ENCODE assay signal across 23 mouse cellular contexts in genomic region chr3:141498348-141499056, GRCm38 (mm10). TPM values are rescaled to one million over a fixed set of nuclear protein-coding genes. Genes with fewer than 3 reads are reported as not detected.
DNase-seq lines count a peak whose midpoint lies in the region; ATAC-seq and TF ChIP-seq lines count a peak whose summit lies in the region.
"Had no signal": no experiment of that assay in that cellular context is flagged by ENCODE, and none has a peak within 500 bp of the region (broad histone marks: within the 10 kb centered on the region; RNA-seq: fewer than 3 reads in every experiment).

No protein-coding gene starts in this region.

- no peaks in the 10 kb centered on the region for H3K9me3 ChIP-seq in heart, embryonic 15.5 days (replicated peaks)
- no peaks in the 10 kb centered on the region for H3K9me3 ChIP-seq in limb, embryonic 14.5 days (ENCODE audit: control insufficient read depth, low read length)
- H3K9me3 ChIP-seq in limb, embryonic 10.5 days (replicated peaks), result no peaks in the 10 kb centered on the region
- H3K9me3 ChIP-seq in stomach, embryonic 14.5 days (ENCODE audit: control insufficient read depth, low read depth, low read length), result no peaks in the 10 kb centered on the region
- no peaks in the 10 kb centered on the region for H3K9me3 ChIP-seq in stomach, postnatal 0 days (ENCODE audit: control insufficient read depth, low read length)
- H3K9me3 ChIP-seq: forebrain, embryonic 12.5 days; hindbrain, embryonic 13.5 days; limb, embryonic 13.5 days; neural tube, embryonic 13.5 days had no signal

- intact Hi-C loops in heart, postnatal 14 days (cut with DNase I), result no loop called here

- peaks cover 3% of the 10 kb centered on the region for H3K4me1 ChIP-seq in heart, embryonic 15.5 days (replicated peaks)
- no peaks in the 10 kb centered on the region for H3K4me1 ChIP-seq in limb, embryonic 14.5 days (ENCODE audit: control insufficient read depth, insufficient read depth, low read length)
- peaks cover 29% of the 10 kb centered on the region for H3K4me1 ChIP-seq in limb, embryonic 10.5 days
- 0 out of 2 replicates have a peak, but pooled peaks cover 4% of the 10 kb centered on the region for H3K4me1 ChIP-seq in stomach, embryonic 14.5 days (ENCODE audit: control insufficient read depth, insufficient read depth, low read length)
- no peaks in the 10 kb centered on the region for H3K4me1 ChIP-seq in stomach, postnatal 0 days (replicated peaks; ENCODE audit: control insufficient read depth, insufficient read depth)
- H3K4me1 ChIP-seq: forebrain, embryonic 12.5 days had no signal

- no peak for DNase-seq in heart, postnatal 14 days
- DNase-seq in limb, embryonic 14.5 days (ENCODE audit: low spot score), result peak; percentile 24
- DNase-seq in limb, embryonic 10.5 days (ENCODE audit: low spot score), result no peak
- DNase-seq in stomach, postnatal 0 days (ENCODE audit: low spot score), result no peak
- no peak for DNase-seq in ovary, postnatal 36 days (ENCODE audit: low spot score)
- DNase-seq: B cell, adult 2 months; cerebellum, adult 18-20 months; cerebellum, postnatal 25 days; embryo, embryonic 11 days; gastrocnemius, postnatal 10 days; heart, adult 2 months; heart, postnatal 10 days; midbrain, embryonic 14.5 days; thymus, adult 18-20 months; thymus, postnatal 4 days had no signal

- peak overlapping the region; percentile 49; the same call in 1 of the 2 replicates for H3K27ac ChIP-seq in heart, embryonic 15.5 days
- H3K27ac ChIP-seq in limb, embryonic 14.5 days (replicated peaks; ENCODE audit: low read depth, low read length), result no peak overlapping the region
- H3K27ac ChIP-seq in limb, embryonic 10.5 days, result no peak overlapping the region
- 0 out of 2 replicates have a peak overlapping the region, but pooled peaks have one; percentile 44 for H3K27ac ChIP-seq in stomach, embryonic 14.5 days (ENCODE audit: low read length)
- no peak overlapping the region for H3K27ac ChIP-seq in stomach, postnatal 0 days (replicated peaks)
- H3K27ac ChIP-seq: forebrain, embryonic 12.5 days; heart, adult 2 months; hindbrain, embryonic 13.5 days; limb, embryonic 13.5 days; neural tube, embryonic 13.5 days had no signal

- TF ChIP-seq EP300 in stomach, postnatal 0 days (optimal IDR thresholded peaks at IDR 0.05), result no peak

- no peaks in the 10 kb centered on the region for H3K27me3 ChIP-seq in heart, embryonic 15.5 days
- no peaks in the 10 kb centered on the region for H3K27me3 ChIP-seq in limb, embryonic 14.5 days (ENCODE audit: control insufficient read depth, insufficient read depth, low read length)
- H3K27me3 ChIP-seq in limb, embryonic 10.5 days (ENCODE audit: low read depth, poor library complexity, severe bottlenecking), result no peaks in the 10 kb centered on the region
- H3K27me3 ChIP-seq in stomach, embryonic 14.5 days (ENCODE audit: control insufficient read depth, insufficient read depth, low read length), result no peaks in the 10 kb centered on the region
- H3K27me3 ChIP-seq in stomach, postnatal 0 days (ENCODE audit: control insufficient read depth, insufficient read depth, low read length), result no peaks in the 10 kb centered on the region
- H3K27me3 ChIP-seq: forebrain, embryonic 12.5 days; hindbrain, embryonic 13.5 days; limb, embryonic 13.5 days; neural tube, embryonic 13.5 days had no signal

- 28% methylated on average over 4 of the region's 4 CpGs for WGBS in heart, embryonic 15.5 days
- 38% methylated on average over 4 of the region's 4 CpGs for WGBS in limb, embryonic 14.5 days
- WGBS in limb, embryonic 10.5 days, result 28% methylated on average over 4 of the region's 4 CpGs
- WGBS in stomach, embryonic 14.5 days, result 33% methylated on average over 4 of the region's 4 CpGs
- 42% methylated on average over 4 of the region's 4 CpGs for WGBS in stomach, postnatal 0 days

- H3K4me3 ChIP-seq in heart, embryonic 15.5 days, result no peak overlapping the region
- H3K4me3 ChIP-seq in limb, embryonic 14.5 days (replicated peaks; ENCODE audit: low read length), result no peak overlapping the region
- H3K4me3 ChIP-seq in limb, embryonic 10.5 days, result no peak overlapping the region
- no peak overlapping the region for H3K4me3 ChIP-seq in stomach, embryonic 14.5 days (ENCODE audit: low read depth, low read length)
- H3K4me3 ChIP-seq in stomach, postnatal 0 days (ENCODE audit: low read depth, low read length), result no peak overlapping the region
- H3K4me3 ChIP-seq: forebrain, embryonic 12.5 days; heart, adult 2 months; hindbrain, embryonic 13.5 days; limb, embryonic 13.5 days; neural tube, embryonic 13.5 days had no signal

- H3K9ac ChIP-seq in heart, embryonic 15.5 days, result no peak overlapping the region
- H3K9ac ChIP-seq in limb, embryonic 14.5 days (ENCODE audit: low read depth, low read length, severe bottlenecking), result no peak overlapping the region
- no peak overlapping the region for H3K9ac ChIP-seq in stomach, embryonic 14.5 days (replicated peaks; ENCODE audit: low read depth, low read length)
- no peak overlapping the region for H3K9ac ChIP-seq in stomach, postnatal 0 days (ENCODE audit: low read length)
- H3K9ac ChIP-seq: forebrain, embryonic 12.5 days; hindbrain, embryonic 13.5 days; limb, embryonic 13.5 days; neural tube, embryonic 13.5 days had no signal

- H3K36me3 ChIP-seq in heart, embryonic 15.5 days, result no peaks in the 10 kb centered on the region
- no peaks in the 10 kb centered on the region for H3K36me3 ChIP-seq in limb, embryonic 14.5 days (ENCODE audit: control insufficient read depth, insufficient read depth, low read length)
- H3K36me3 ChIP-seq in limb, embryonic 10.5 days, result no peaks in the 10 kb centered on the region
- no peaks in the 10 kb centered on the region for H3K36me3 ChIP-seq in stomach, embryonic 14.5 days (ENCODE audit: control insufficient read depth, insufficient read depth, low read length)
- no peaks in the 10 kb centered on the region for H3K36me3 ChIP-seq in stomach, postnatal 0 days (ENCODE audit: control insufficient read depth, insufficient read depth, low read length)
- H3K36me3 ChIP-seq: forebrain, embryonic 12.5 days; hindbrain, embryonic 13.5 days; limb, embryonic 13.5 days; neural tube, embryonic 13.5 days had no signal

- no peak for TF ChIP-seq POLR2A in limb, embryonic 14.5 days (IDR thresholded peaks at IDR 0.05; ENCODE audit: borderline replicate concordance, extremely low read depth, insufficient read depth, insufficient read length)

- H3K4me2 ChIP-seq in heart, embryonic 15.5 days, result no peak overlapping the region
- no peak overlapping the region for H3K4me2 ChIP-seq in limb, embryonic 14.5 days (replicated peaks; ENCODE audit: low read depth, low read length, severe bottlenecking)
- no peak overlapping the region for H3K4me2 ChIP-seq in stomach, embryonic 14.5 days (replicated peaks; ENCODE audit: low read depth, low read length)
- no peak overlapping the region for H3K4me2 ChIP-seq in stomach, postnatal 0 days (replicated peaks; ENCODE audit: low read depth)
- H3K4me2 ChIP-seq: forebrain, embryonic 12.5 days; hindbrain, embryonic 13.5 days; limb, embryonic 13.5 days; neural tube, embryonic 13.5 days had no signal

- TF ChIP-seq CTCF in stomach, postnatal 0 days (IDR thresholded peaks at IDR 0.05; ENCODE audit: low read depth), result no peak

- ATAC-seq in heart, embryonic 15.5 days (replicated peaks; ENCODE audit: insufficient number of reproducible peaks, insufficient read depth, low FRiP score, low read depth), result no peak
- ATAC-seq in limb, embryonic 14.5 days (ENCODE audit: low FRiP score, low read depth), result no peak
- peak; percentile 65; the same call in 1 of the 2 replicates for ATAC-seq in stomach, embryonic 14.5 days (ENCODE audit: insufficient number of reproducible peaks, insufficient read depth, low FRiP score, low read depth)
- ATAC-seq in stomach, postnatal 0 days (ENCODE audit: low FRiP score, low TSS enrichment), result no peak
- ATAC-seq: inflammation-experienced regulatory T-cells, adult 6 months had no signal

RNA-seq across cellular contexts. Expression of gene Unc5c, which starts 33.5 kb away (rescaled TPM):
- polyA plus RNA-seq in heart, embryonic 15.5 days (2015; fragmentation: Nextera tagmentation; extraction: Ambion mirVana), result 1.6 and 3.8 TPM in 2 replicates
- under 1 TPM; 0.32 to 0.91 TPM for total RNA-seq in heart, postnatal 14 days (2021)
- polyA plus RNA-seq in limb, embryonic 14.5 days (2012; rRNA removed), result 11.9 and 15.4 TPM in 2 replicates
- polyA plus RNA-seq in limb, embryonic 14.5 days (2014; fragmentation: Nextera tagmentation; extraction: Ambion mirVana), result 12.5 and 20.8 TPM in 2 replicates
- 7.4 and 12.9 TPM in 2 replicates for polyA plus RNA-seq in limb, embryonic 10.5 days (2016; fragmentation: Nextera tagmentation; extraction: Ambion mirVana)
- polyA plus RNA-seq in stomach, embryonic 14.5 days (2014; fragmentation: Nextera tagmentation; extraction: Ambion mirVana), result 15.9 and 16.8 TPM in 2 replicates
- polyA plus RNA-seq in stomach, postnatal 0 days (2015; fragmentation: Nextera tagmentation; extraction: Ambion mirVana), result 1.2 and 2.0 TPM in 2 replicates
- total RNA-seq: megakaryocyte progenitor cell, adult 5-6 weeks had no signal
- polyA plus RNA-seq: inflammation-experienced regulatory T-cells, adult 6 months had no signal

Comparison
In these comparisons a context has a peak if more than half of its experiments do, and no peak if none do; other contexts are left out.
1. H3K27ac ChIP-seq: peak in heart, embryonic 15.5 days (single experiment) and stomach, embryonic 14.5 days (single experiment); none in limb, embryonic 14.5 days (single experiment), limb, embryonic 10.5 days (single experiment) and stomach, postnatal 0 days (single experiment).